Mouse (Mus musculus) kidney, adult 18-20 months (tissue): ENCODE measurements around the gene Lmo4.

Experiments used
- DNase-seq: peaks from one replicate; pipeline ENCODE4 v3.0.0; 2021

Lmo4 gene

GRCm38 (mm10) chr3:144203259-144203987 lies 1.6 kb downstream of the Lmo4 start:
- peak; percentile 52 for DNase-seq

GRCm38 (mm10) chr3:144202574-144203258 lies 2.3 kb downstream of the Lmo4 start:
- DNase-seq: no peak

GRCm38 (mm10) chr3:144201794-144202573 lies 3.0 kb downstream of the Lmo4 start:
- peak; percentile 90 for DNase-seq

- DNase-seq: peak; percentile 49
These were observed 19.5 kb downstream of the Lmo4 start for GRCm38 (mm10) chr3:144185327-144186152.

GRCm38 (mm10) chr3:144184918-144185317 lies 20.1 kb downstream of the Lmo4 start:
- DNase-seq: no peak

- no peak for DNase-seq
These were observed 22.8 kb downstream of the Lmo4 start for GRCm38 (mm10) chr3:144182229-144182628.

GRCm38 (mm10) chr3:144178937-144179336 lies 26.1 kb downstream of the Lmo4 start:
- no peak for DNase-seq

GRCm38 (mm10) chr3:144173866-144174588 lies 31.0 kb downstream of the Lmo4 start:
- no peak for DNase-seq

- DNase-seq: no peak
These were observed 31.9 kb downstream of the Lmo4 start for GRCm38 (mm10) chr3:144173138-144173537.

GRCm38 (mm10) chr3:144171749-144172148 lies 33.3 kb downstream of the Lmo4 start:
- no peak for DNase-seq

- DNase-seq: no peak
These were observed 34.5 kb downstream of the Lmo4 start for GRCm38 (mm10) chr3:144170539-144170938.

GRCm38 (mm10) chr3:144166439-144167155 lies 38.4 kb downstream of the Lmo4 start:
- DNase-seq: no peak

GRCm38 (mm10) chr3:144165439-144165838 lies 39.6 kb downstream of the Lmo4 start:
- DNase-seq: no peak

GRCm38 (mm10) chr3:144164665-144165385 lies 40.2 kb downstream of the Lmo4 start:
- DNase-seq: peak; percentile 66

- peak; percentile 33 for DNase-seq
These were observed 41.3 kb downstream of the Lmo4 start for GRCm38 (mm10) chr3:144163718-144164117.

GRCm38 (mm10) chr3:144162156-144162555 lies 42.9 kb downstream of the Lmo4 start:
- DNase-seq: no peak

GRCm38 (mm10) chr3:144161261-144161660 lies 43.8 kb downstream of the Lmo4 start:
- DNase-seq: no peak

GRCm38 (mm10) chr3:144155746-144156145 lies 49.3 kb downstream of the Lmo4 start:
- DNase-seq: no peak

- no peak for DNase-seq
These were observed 51.6 kb downstream of the Lmo4 start for GRCm38 (mm10) chr3:144153395-144153794.

- DNase-seq: no peak
These were observed 54.0 kb downstream of the Lmo4 start for GRCm38 (mm10) chr3:144151001-144151400.

- no peak for DNase-seq
These were observed 56.8 kb downstream of the Lmo4 start for GRCm38 (mm10) chr3:144148234-144148633.
